Mouse (Mus musculus): ENCODE results near the gene Gzmk. TPM values are rescaled to one million over a fixed set of nuclear protein-coding genes. Genes with fewer than 3 reads are reported as not detected.
"Not testable (repeated sequence)": the region's sequence is repeated elsewhere in the genome, so short reads cannot be mapped to it uniquely, and the experiment has no call there.

Gene Gzmk
- not detected in 2 replicates for polyA plus RNA-seq (2016; fragmentation: Nextera tagmentation; extraction: Ambion mirVana)

DNA sequence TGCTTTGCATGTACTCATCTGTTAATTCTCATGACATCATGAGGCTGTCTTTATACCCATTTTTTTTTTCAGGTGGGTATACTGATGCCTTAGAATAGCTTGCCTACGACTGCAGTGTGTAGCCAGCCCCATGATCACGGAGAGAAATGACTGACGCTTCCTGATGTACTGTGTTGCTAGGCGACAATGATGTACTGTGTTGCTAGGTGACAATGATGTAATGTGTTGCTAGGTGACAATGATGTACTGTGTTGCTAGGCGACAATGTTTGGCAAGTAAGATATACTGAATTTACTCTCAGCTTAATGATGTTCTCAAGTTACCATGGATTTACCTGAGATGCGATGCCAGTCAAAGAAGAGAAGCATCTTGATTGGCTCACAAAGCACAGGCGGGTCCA is at the start of gene Gzmk:
Gzmk (minus strand) TSS at position 98 of the 400 bp plus-strand sequence.
- Histone ChIP-seq H3K27me3 (no peaks in the 10 kb centered on the region), H3K27ac (replicated peaks) (no peak within 1 kb of the TSS), H3K9ac (replicated peaks) (no peak within 1 kb of the TSS), H3K9me3 (no peaks in the 10 kb centered on the region), H3K36me3 (no peaks in the 10 kb centered on the region), H3K4me2 (replicated peaks) (no peak within 1 kb of the TSS), H3K4me3 (no peak within 1 kb of the TSS), H3K4me1 (peaks cover 18% of the 10 kb centered on the region)
- peak; percentile 91 for ATAC-seq (ENCODE audit: low FRiP score, low read depth)
- WGBS = 52% methylated on average over 7 of the region's 7 CpGs

DNA sequence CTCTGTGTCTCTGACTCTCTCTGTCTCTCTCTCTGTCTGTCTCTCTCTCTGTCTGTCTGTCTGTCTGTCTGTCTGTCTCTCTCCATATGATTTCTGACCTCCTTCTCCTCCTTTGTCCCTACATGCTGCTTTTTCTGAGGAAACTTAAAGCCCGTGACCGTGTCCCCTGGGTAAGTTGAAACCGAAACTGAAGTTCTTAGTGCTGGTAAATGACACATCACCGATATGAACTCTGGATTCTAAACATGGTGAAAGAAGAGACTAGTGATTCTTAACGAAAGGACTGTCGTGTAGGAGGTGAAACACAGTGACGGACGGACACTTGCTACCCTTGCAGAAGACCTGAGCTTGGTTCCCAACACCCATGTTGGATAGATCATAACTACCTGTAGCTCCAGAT is 45.5 kb upstream of the Gzmk start:
- Histone ChIP-seq H3K27me3 (no peaks in the 10 kb centered on the region; the same call in 1 of the 2 replicates), H3K9me3 (no peaks in the 10 kb centered on the region), H3K4me2 (replicated peaks) (no peak overlapping the region), H3K36me3 (no peaks in the 10 kb centered on the region), H3K27ac (replicated peaks) (no peak overlapping the region), H3K9ac (replicated peaks) (no peak overlapping the region), H3K4me3 (no peak overlapping the region), H3K4me1 (no peaks in the 10 kb centered on the region)
- 93% methylated on average over 8 of the region's 8 CpGs for WGBS
- ATAC-seq (ENCODE audit: low FRiP score, low read depth) = no peak

DNA sequence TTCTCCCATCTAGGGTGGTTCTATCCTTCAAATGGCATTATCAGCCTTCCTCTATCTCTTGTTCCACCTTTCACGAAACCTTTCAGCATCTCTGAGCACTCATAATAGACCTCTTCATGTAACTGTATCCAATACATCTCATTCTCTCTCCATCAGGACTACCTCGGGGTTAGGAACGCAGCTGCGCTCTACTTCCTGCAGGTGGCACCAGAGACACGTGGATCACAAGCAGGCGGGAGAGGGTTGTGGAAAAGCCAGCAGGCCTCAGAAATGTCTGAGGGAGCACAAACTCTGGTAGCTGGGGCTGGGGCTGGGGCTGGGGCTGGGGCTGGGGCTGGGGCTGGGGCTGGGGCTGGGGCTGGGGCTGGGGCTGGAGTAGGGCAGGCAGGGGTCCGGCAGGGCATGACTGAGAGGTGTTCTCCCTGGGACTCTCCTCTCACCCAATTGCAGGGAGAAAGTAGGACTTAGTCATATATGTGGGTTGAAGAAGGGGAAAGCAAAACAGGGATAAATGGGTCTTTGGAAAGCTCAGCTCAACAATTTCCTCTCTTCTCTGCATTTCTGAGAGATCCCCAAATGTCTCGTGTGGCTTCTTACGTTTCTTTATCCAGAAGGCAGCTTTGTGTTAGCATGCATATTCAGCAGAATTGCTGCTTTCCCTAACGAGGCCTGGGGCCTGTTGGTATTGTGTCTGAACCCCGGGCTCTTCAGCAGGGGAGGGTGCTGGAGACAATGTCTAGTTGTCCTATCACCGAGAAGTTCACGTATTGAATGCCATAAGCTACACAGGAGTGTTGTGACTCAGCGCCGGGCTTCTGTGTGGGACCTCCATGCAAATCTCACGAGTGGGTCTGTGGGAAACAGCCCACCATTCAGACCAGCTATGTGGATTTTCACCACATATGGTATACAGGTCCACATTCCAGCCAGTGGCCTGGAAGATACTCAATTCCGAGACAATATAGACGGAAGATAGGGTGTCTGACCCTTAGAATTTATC is 44.4 kb upstream of the Gzmk start:
- H3K4me2 ChIP-seq (replicated peaks) = no peak overlapping the region
- H3K36me3 ChIP-seq = no peaks in the 10 kb centered on the region
- ATAC-seq (ENCODE audit: low FRiP score, low read depth) = peak; percentile 76
- WGBS = 47% methylated on average over 18 of the region's 18 CpGs
- H3K9me3 ChIP-seq = no peaks in the 10 kb centered on the region
- H3K9ac ChIP-seq (replicated peaks) = no peak overlapping the region
- no peaks in the 10 kb centered on the region for H3K4me1 ChIP-seq
- no peak overlapping the region for H3K4me3 ChIP-seq
- no peaks in the 10 kb centered on the region; the same call in 1 of the 2 replicates for H3K27me3 ChIP-seq
- no peak overlapping the region for H3K27ac ChIP-seq (replicated peaks)

DNA sequence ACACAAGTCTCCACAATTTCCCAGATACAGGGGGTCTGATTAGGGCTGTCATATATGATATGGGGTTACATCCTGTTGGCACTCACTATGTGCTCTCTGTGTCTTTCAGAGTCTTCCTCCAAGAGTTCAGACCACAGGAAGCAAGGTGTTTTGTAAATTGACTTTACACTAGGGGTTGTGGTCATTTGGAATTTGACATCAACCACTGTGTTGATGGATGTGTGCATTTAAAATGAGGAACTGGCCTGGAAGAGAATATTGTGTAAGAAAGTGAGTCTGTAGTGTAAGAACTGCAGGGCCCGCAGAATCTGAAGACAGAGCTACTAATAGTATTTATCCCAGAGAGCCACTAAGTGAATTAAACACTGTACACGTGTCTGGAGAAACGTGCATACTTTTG is 41.5 kb upstream of the Gzmk start:
- Histone ChIP-seq H3K36me3 (no peaks in the 10 kb centered on the region), H3K27ac (replicated peaks) (no peak overlapping the region), H3K9me3 (no peaks in the 10 kb centered on the region), H3K27me3 (peaks cover 6% of the 10 kb centered on the region; the same call in 1 of the 2 replicates), H3K9ac (replicated peaks) (no peak overlapping the region), H3K4me2 (replicated peaks) (no peak overlapping the region), H3K4me3 (no peak overlapping the region), H3K4me1 (no peaks in the 10 kb centered on the region)
- no peak for ATAC-seq (ENCODE audit: low FRiP score, low read depth)
- WGBS = 85% methylated on average over 3 of the region's 3 CpGs

DNA sequence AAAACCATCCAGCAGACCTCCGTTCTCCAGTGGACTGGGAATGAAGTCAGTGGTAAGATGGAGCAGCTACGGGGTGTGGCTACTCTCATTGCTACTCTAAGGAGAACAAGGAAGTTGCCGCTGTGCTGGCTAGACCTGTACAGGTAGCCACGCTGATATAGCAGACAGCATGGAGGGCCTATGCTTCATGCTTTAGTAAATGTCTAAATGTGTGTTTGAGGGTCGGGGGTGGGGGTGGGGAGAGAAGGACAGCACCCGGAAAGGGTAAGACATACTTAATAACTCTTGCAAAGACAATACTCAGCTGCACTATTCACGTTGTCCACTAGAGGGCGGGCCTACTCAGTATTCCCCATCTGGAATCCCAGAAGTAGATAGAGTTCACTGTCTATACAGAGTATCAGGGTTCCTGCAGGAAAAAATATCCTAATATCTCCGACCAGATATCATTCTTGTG is 40.8 kb upstream of the Gzmk start:
- H3K27ac ChIP-seq (replicated peaks) = no peak overlapping the region
- no peaks in the 10 kb centered on the region for H3K36me3 ChIP-seq
- H3K4me3 ChIP-seq = no peak overlapping the region
- no peaks in the 10 kb centered on the region for H3K9me3 ChIP-seq
- peaks cover 6% of the 10 kb centered on the region; the same call in 1 of the 2 replicates for H3K27me3 ChIP-seq
- no peak overlapping the region for H3K9ac ChIP-seq (replicated peaks)
- WGBS = 33% methylated on average over 9 of the region's 9 CpGs
- peak; percentile 38; the same call in 1 of the 2 replicates for ATAC-seq (ENCODE audit: low FRiP score, low read depth)
- H3K4me1 ChIP-seq = no peaks in the 10 kb centered on the region
- H3K4me2 ChIP-seq (replicated peaks) = no peak overlapping the region; the same call in 1 of the 2 replicates

DNA sequence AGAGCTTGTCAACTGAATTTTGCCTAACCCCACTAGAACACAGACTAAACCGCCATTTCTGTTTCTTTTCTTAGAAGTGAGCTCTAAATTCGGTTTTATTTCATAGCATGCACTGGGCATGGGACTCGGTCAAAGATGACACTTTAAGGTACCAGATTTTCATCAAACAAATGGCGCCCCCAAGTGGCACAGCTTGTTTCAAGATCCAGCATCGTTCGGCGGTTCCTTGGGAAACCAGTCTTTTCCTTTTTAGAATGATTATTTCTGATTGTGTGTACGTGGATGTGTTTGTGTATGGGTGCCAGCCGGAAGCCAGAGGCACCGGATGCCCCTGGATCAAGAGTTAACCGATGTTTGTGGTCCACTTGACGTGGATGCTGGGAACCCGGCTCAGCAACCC is 39.5 kb upstream of the Gzmk start:
- WGBS = 33% methylated on average over 13 of the region's 13 CpGs

DNA sequence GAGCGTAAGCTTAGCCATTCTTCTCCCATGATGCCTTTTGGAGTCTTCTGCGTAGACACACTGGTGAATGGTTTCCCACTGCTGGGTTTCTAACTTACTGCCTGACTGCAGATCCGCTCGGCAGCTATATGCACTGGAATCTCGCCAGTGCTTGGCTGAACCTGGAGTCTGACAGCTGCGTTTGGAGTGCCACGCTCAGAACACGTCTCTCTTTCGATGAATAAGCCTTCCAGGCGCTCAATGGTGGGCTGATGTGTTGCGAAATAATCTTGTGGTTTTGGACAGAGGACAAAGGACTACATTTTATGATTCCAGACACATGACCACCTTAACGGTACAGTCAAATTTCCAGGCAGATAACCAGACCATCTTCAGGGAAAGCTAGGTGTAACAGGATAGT is 37.1 kb upstream of the Gzmk start:
- Histone ChIP-seq H3K9ac (replicated peaks) (no peak overlapping the region), H3K27ac (replicated peaks) (no peak overlapping the region), H3K36me3 (no peaks in the 10 kb centered on the region), H3K4me1 (no peaks in the 10 kb centered on the region), H3K27me3 (peaks cover 6% of the 10 kb centered on the region; the same call in 1 of the 2 replicates), H3K4me3 (no peak overlapping the region), H3K9me3 (no peaks in the 10 kb centered on the region), H3K4me2 (replicated peaks) (no peak overlapping the region)
- ATAC-seq (ENCODE audit: low FRiP score, low read depth) = no peak
- WGBS = 85% methylated on average over 12 of the region's 12 CpGs

More for the DNA sequence above, 39.5 kb upstream of the Gzmk start:
- Histone ChIP-seq H3K9ac (replicated peaks) (no peak overlapping the region), H3K4me3 (no peak overlapping the region), H3K4me1 (no peaks in the 10 kb centered on the region), H3K36me3 (no peaks in the 10 kb centered on the region), H3K9me3 (no peaks in the 10 kb centered on the region), H3K4me2 (replicated peaks) (no peak overlapping the region), H3K27ac (replicated peaks) (no peak overlapping the region), H3K27me3 (peaks cover 6% of the 10 kb centered on the region; the same call in 1 of the 2 replicates)
- no peak for ATAC-seq (ENCODE audit: low FRiP score, low read depth)

DNA sequence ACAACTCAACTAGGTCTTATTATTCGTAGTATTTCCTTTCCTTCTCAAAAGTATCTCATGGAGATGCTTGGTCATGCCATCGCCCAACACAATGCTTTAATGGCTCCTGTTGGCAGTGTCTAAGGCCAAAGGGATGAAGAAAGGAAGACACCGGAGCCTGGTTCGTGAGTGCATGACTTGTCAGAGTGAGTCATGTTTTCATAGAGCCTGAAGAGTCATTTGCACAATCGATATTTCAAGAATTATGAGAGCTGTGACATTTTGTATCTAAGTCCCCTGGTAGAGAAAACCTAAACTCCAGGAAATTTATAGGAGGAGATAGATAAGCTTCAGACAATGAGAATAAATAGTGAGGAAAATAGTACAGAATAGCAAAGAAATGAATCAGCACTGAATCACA is 33.5 kb upstream of the Gzmk start:
- H3K9me3 ChIP-seq = no peaks in the 10 kb centered on the region
- 0 out of 2 replicates have a peak, but pooled peaks cover 6% of the 10 kb centered on the region for H3K27me3 ChIP-seq
- no peaks in the 10 kb centered on the region for H3K36me3 ChIP-seq
- no peaks in the 10 kb centered on the region for H3K4me1 ChIP-seq
- 93% methylated on average over 5 of the region's 5 CpGs for WGBS
- no peak for ATAC-seq (ENCODE audit: low FRiP score, low read depth)
- H3K9ac ChIP-seq (replicated peaks) = no peak overlapping the region
- no peak overlapping the region for H3K4me3 ChIP-seq
- H3K27ac ChIP-seq (replicated peaks) = no peak overlapping the region
- no peak overlapping the region for H3K4me2 ChIP-seq (replicated peaks)

DNA sequence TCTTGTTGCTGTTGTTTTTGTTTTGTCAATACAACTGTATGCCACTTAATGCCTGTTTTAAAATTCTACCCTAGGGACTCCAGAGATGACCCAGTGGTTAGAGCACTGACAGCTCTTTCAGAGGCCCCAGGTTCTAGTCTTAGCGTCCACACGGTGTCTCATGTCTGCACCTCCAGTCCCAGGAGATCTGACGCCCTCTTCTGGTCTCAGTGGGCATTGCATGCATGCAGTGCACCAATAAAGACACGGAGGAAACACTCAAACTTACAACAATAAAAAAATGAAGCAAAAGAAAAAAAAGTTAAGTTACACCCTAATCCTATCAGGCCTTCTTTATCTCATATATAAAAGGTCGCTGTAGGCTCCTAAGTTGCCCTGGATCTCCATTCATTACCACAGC is 31.5 kb upstream of the Gzmk start:
- WGBS = 53% methylated on average over 5 of the region's 5 CpGs
- ATAC-seq (ENCODE audit: low FRiP score, low read depth) = no peak
- Histone ChIP-seq H3K9ac (replicated peaks) (no peak overlapping the region), H3K4me1 (no peaks in the 10 kb centered on the region), H3K36me3 (no peaks in the 10 kb centered on the region), H3K4me3 (no peak overlapping the region), H3K4me2 (replicated peaks) (no peak overlapping the region), H3K27ac (replicated peaks) (no peak overlapping the region), H3K27me3 (no peaks in the 10 kb centered on the region), H3K9me3 (no peaks in the 10 kb centered on the region)

DNA sequence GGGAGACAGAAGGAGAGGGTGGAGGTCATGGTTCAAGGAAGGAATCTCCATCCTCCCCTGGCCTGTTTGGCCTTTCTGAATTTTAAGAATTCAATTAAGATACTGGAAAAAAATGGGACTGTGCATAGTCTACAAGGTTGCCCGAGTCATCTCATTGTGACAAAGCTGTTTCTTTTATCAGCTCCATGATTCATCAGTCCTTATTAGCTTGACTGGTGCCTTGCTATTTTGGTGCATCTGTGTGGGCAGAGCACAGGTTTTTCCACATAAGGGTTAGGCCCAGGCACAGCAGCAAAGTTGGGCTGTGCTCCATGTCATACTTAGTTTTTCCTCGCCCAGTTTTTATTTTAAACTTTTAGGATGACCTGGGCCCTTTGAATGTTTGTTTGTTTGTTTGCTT is 31.1 kb upstream of the Gzmk start:
- H3K4me2 ChIP-seq (replicated peaks) = no peak overlapping the region
- no peaks in the 10 kb centered on the region for H3K27me3 ChIP-seq

DNA sequence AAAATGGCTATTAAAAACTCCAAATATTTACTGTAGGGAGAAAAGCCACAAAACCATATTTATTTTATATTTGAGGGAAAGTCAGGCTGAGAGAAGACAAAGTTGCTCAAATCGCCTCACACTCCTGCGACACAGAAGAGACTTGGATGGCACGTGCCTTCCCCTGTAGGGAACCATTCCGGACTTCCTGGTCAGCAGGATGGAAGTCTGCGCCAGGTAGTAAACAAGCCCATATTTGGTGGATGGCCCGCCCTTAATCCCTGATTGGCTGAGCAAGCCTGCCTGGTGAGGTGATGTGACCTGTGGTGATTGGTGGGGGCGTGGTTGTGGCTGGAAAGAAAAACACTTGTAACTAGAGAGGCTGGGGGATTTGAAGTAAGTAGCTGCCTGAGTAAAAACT is 26.9 kb upstream of the Gzmk start:
- not testable (repeated sequence) for ATAC-seq (ENCODE audit: low FRiP score, low read depth); H3K36me3 ChIP-seq; H3K27me3 ChIP-seq; H3K4me3 ChIP-seq; H3K9me3 ChIP-seq; H3K4me2 ChIP-seq (replicated peaks); H3K4me1 ChIP-seq; H3K27ac ChIP-seq (replicated peaks); H3K9ac ChIP-seq (replicated peaks)
- 91% methylated on average over 7 of the region's 7 CpGs for WGBS

More for the DNA sequence above, 31.1 kb upstream of the Gzmk start:
- H3K4me3 ChIP-seq = no peak overlapping the region
- no peaks in the 10 kb centered on the region for H3K36me3 ChIP-seq
- no peak overlapping the region for H3K27ac ChIP-seq (replicated peaks)
- 97% methylated on average over 2 of the region's 2 CpGs for WGBS
- H3K9ac ChIP-seq (replicated peaks) = no peak overlapping the region
- no peaks in the 10 kb centered on the region for H3K4me1 ChIP-seq
- ATAC-seq (ENCODE audit: low FRiP score, low read depth) = no peak
- no peaks in the 10 kb centered on the region for H3K9me3 ChIP-seq

DNA sequence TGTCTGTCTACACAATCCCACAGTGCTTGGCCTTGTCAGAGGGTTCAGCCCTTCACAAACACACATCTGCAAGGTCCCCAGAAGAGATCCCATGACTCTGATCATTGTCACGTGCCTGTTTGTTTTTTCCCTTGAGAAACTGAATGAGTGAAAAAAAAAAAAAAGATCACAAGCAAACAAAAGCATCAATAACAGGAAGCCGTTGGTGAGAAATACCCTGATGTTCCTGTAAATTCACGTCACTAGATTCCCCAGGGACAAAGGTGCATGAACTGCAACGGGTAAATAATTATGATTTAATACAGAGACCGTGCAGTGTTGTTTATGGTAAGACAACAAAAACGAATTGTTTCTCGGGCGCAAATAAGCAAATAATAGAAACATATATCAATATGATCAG is 19.3 kb upstream of the Gzmk start:
- Histone ChIP-seq H3K4me2 (replicated peaks) (no peak overlapping the region), H3K27ac (replicated peaks) (no peak overlapping the region), H3K4me3 (no peak overlapping the region), H3K36me3 (no peaks in the 10 kb centered on the region), H3K9me3 (no peaks in the 10 kb centered on the region), H3K27me3 (no peaks in the 10 kb centered on the region), H3K4me1 (no peaks in the 10 kb centered on the region), H3K9ac (replicated peaks) (no peak overlapping the region)
- no peak for ATAC-seq (ENCODE audit: low FRiP score, low read depth)
- 88% methylated on average over 8 of the region's 8 CpGs for WGBS

All from midbrain, embryonic 12.5 days (tissue).